Mouse (Mus musculus) small intestine, adult 2 months (tissue): ENCODE results near the gene March7.

Experiments
- CTCF ChIP-seq: fragments of 200-500 bp; IDR thresholded peaks from 2 replicates; pipeline ENCODE4 v1.5.1; 2012; ENCODE audit warnings: low read depth, mild to moderate bottlenecking, control low read depth, inconsistent platforms, low read length, moderate library complexity, mixed read lengths; ENCODE audit not compliant: insufficient replicate concordance, insufficient read length; ENCODE audit errors: extremely low read depth
- POLR2A ChIP-seq: fragments of 200-500 bp; IDR thresholded peaks from 2 replicates; pipeline ENCODE4 v1.6.1; 2012; ENCODE audit warnings: low read depth, mild to moderate bottlenecking, control low read depth, inconsistent platforms, low read length, moderate library complexity

DNA sequence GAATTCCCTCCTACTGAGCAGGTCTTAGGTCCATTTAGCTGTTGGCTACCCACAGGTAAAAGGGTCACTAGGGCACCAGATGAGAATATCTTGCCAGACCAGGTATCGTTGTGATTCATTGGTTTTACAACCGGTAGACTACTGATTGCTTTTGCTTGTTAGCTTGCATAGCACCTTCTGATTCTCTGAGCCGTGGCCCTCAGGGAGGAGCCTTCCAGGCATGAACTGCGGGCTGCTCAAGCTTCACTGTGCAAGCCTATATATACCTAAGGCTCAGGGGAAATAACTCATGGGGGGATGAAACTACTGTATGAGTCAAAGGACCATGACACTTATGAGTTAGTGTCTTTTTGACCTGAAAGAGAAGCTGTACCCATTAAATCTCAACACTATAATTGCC lies 42.8 kb upstream of the March7 start:
- TF ChIP-seq CTCF, result no peak
- TF ChIP-seq POLR2A, result no peak
